Mouse (Mus musculus): ENCODE results near the gene Ahnak2. TPM values are rescaled to one million over a fixed set of nuclear protein-coding genes. Genes with fewer than 3 reads are reported as not detected.

Gene Ahnak2
- polyA plus RNA-seq, 2 experiments = 0.06 to 0.13 TPM

DNA sequence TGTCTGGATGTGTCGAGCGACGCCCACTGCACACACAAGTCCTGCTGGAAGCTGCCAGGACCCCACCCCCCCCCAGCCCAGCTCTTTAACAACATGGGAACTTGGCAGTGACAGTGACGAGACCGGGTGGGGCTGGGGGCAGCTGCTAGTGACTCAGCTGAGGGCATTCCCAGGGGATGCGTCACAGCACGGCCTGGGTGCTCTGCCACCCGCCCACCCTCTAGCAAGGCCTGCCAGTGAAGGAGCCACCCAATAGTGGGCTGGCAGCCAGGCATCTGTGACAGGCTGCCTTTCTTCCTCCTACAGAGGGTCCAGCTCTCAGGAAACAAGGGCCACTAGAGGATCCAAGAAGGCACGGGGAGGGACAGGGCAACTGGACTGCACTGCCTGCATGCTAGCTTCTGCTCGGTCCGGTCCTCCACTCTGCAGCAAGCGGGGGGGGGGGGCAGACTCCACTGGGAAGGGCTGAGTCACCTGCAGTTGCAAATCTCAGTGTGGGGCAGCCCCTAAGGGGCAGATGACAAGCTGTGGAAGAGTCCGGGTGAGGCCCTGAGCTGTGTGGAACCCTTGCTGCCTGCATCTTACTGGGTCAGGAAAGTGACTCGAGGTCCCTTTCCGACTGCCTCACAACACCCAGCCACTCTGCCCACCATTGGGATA is 4.7 kb downstream of the Ahnak2 start:
- H3K9me3 ChIP-seq (ENCODE audit: control insufficient read depth, low read length) = no peaks in the 10 kb centered on the region
- no peak overlapping the region for H3K9ac ChIP-seq (replicated peaks)
- WGBS (ENCODE audit: insufficient replicate concordance) = 55% methylated on average over 15 of the region's 15 CpGs
- H3K4me1 ChIP-seq (replicated peaks; ENCODE audit: control insufficient read depth in 2 of 2, insufficient read depth in 2 of 2, low read length in 1 of 2) = no peaks in the 10 kb centered on the region
- H3K27me3 ChIP-seq (ENCODE audit: control insufficient read depth, insufficient read depth, low read length) = peaks cover 20% of the 10 kb centered on the region
- H3K4me3 ChIP-seq (ENCODE audit: insufficient read depth in 1 of 2, low read depth in 2 of 2, low read length in 2 of 2) = no peak overlapping the region
- ATAC-seq (ENCODE audit: insufficient read depth) (no peak), DNase-seq (ENCODE audit: low read depth in 3 of 3, low spot score in 3 of 3) (no peak)
- H3K4me2 ChIP-seq (ENCODE audit: low read depth) = no peak overlapping the region
- H3K27ac ChIP-seq = no peak overlapping the region
- no peaks in the 10 kb centered on the region for H3K36me3 ChIP-seq (replicated peaks; ENCODE audit: control insufficient read depth, insufficient read depth, low read depth)
- TF ChIP-seq CTCF (IDR thresholded peaks at IDR 0.05; ENCODE audit: low read depth) = no peak
- no peak for TF ChIP-seq EP300 (IDR thresholded peaks at IDR 0.05; ENCODE audit: low read depth)

DNA sequence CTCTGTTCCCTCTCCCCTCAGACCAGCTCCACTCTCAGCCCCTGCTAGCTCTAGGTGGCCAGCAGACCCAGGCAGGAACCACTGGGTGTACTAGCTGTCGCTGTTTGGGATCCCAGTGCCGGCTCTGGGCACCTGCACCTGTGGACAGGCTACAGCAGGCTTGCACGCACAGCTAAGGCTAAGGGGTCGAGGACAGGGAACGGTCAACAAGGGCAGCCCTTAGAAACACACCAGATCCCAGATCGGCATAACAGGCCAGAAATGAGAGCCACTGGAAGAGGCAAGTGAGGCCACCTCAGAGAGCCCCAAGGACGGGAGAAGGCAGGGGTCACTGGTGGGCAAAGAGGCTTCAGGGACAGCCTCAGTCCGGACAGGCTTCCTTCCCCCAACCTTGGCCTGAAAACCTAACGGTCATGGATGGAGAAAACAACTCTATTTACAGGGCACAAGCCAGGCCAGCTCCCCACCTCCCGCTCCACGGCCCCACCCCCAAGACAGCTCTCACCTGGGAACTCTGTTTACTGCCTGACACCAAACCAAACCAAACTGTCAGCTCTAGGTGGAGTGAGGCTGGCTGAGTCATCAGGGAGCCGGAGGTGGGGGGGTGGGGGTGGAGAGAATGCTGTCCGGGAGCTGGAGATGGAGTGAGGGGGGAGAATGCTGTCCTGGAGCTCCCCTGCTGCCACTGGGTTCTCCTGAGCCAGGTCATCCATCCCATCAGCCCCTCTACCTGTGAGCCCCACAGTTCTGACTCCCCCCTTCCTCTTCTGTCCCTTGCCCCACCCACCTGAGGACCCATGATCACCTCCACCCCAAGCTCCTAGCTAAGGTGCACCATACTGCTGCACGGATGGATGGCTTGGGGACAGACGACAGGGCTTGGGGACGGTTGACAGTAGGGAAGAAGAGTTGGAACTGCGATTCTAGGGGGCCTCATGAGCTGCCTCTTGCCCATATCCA is 5.6 kb downstream of the Ahnak2 start:
- no peak for DNase-seq (ENCODE audit: low read depth in 3 of 3, low spot score in 3 of 3)
- 38% methylated on average over 17 of the region's 17 CpGs for WGBS (ENCODE audit: insufficient replicate concordance)

DNA sequence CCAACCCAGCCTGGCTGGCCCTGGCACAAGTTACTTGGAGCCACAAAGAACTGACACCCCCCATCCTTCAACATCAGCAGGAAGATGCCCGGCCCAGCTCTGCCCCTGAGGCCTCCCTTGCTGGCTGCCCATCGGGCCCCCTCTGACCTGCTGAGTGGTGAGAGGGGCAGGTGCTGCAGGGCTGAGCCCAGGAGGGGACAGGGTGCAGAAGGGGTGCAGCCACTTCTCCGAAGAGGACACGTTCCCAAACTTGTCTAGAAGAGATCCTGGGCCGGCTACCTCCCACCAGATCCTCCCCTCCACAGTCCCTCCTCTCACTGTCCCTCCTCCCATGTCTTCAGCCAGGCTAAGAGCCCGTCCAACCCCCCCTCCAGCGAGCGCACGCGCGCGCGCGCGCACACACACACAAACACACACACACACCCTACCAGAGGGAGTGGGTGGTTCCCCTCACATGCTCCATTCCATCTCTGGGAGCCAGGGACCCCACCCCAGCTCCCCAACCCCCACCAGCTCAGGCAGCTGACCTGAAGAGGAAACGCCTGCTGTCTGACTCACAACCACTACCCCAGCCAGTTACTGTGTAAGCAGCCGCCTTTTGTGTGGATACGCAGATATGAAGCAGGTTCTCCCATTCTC is 6.9 kb downstream of the Ahnak2 start:
- Histone ChIP-seq H3K4me2 (ENCODE audit: low read depth) (no peak overlapping the region), H3K9me3 (ENCODE audit: control insufficient read depth, low read length) (no peaks in the 10 kb centered on the region), H3K4me1 (replicated peaks; ENCODE audit: control insufficient read depth in 2 of 2, insufficient read depth in 2 of 2, low read length in 1 of 2) (no peaks in the 10 kb centered on the region), H3K27me3 (ENCODE audit: control insufficient read depth, insufficient read depth, low read length) (no peaks in the 10 kb centered on the region), H3K27ac (no peak overlapping the region), H3K4me3 (ENCODE audit: insufficient read depth in 1 of 2, low read depth in 2 of 2, low read length in 2 of 2) (no peak overlapping the region), H3K9ac (replicated peaks) (no peak overlapping the region), H3K36me3 (replicated peaks; ENCODE audit: control insufficient read depth, insufficient read depth, low read depth) (no peaks in the 10 kb centered on the region)
- 29% methylated on average over 18 of the region's 18 CpGs for WGBS (ENCODE audit: insufficient replicate concordance)
- ATAC-seq (ENCODE audit: insufficient read depth) (no peak), DNase-seq (ENCODE audit: low read depth in 3 of 3, low spot score in 3 of 3) (no peak)
- no peak for TF ChIP-seq EP300 (IDR thresholded peaks at IDR 0.05; ENCODE audit: low read depth)
- TF ChIP-seq CTCF (IDR thresholded peaks at IDR 0.05; ENCODE audit: low read depth) = no peak

More for the DNA sequence above, 5.6 kb downstream of the Ahnak2 start:
- TF ChIP-seq CTCF (IDR thresholded peaks at IDR 0.05; ENCODE audit: low read depth) (no peak), EP300 (IDR thresholded peaks at IDR 0.05; ENCODE audit: low read depth) (no peak)
- Histone ChIP-seq H3K36me3 (replicated peaks; ENCODE audit: control insufficient read depth, insufficient read depth, low read depth) (no peaks in the 10 kb centered on the region), H3K9ac (replicated peaks) (no peak overlapping the region), H3K4me3 (ENCODE audit: insufficient read depth in 1 of 2, low read depth in 2 of 2, low read length in 2 of 2) (no peak overlapping the region), H3K9me3 (ENCODE audit: control insufficient read depth, low read length) (no peaks in the 10 kb centered on the region), H3K27me3 (ENCODE audit: control insufficient read depth, insufficient read depth, low read length) (peaks cover 10% of the 10 kb centered on the region), H3K4me1 (replicated peaks; ENCODE audit: control insufficient read depth in 2 of 2, insufficient read depth in 2 of 2, low read length in 1 of 2) (no peaks in the 10 kb centered on the region), H3K27ac (no peak overlapping the region), H3K4me2 (ENCODE audit: low read depth) (no peak overlapping the region)
- ATAC-seq (ENCODE audit: insufficient read depth) = no peak

DNA sequence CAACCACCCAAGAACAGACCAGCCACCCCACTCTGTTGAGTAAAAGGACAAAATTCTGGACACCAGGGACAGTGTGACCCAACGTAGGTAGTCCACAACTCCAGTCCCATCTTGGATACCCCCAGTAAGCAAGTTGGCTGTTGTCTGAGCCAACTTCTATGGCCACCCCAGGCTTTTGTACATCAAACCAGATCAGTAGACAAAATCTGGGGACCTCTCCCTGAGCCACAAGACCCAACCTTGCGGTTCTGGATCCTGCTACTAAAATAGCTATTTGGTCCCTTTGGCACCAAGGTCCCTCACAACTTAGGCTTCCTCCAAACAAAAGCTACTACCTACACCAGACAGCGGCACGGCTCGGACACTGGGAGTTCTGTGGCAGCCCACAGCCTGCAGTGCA is 7.5 kb downstream of the Ahnak2 start:
- no peak overlapping the region for H3K4me3 ChIP-seq (ENCODE audit: insufficient read depth in 1 of 2, low read depth in 2 of 2, low read length in 2 of 2)
- H3K4me2 ChIP-seq (ENCODE audit: low read depth) = no peak overlapping the region
- TF ChIP-seq CTCF (IDR thresholded peaks at IDR 0.05; ENCODE audit: low read depth) (no peak), EP300 (IDR thresholded peaks at IDR 0.05; ENCODE audit: low read depth) (no peak)
- no peak for DNase-seq (ENCODE audit: low read depth in 3 of 3, low spot score in 3 of 3)
- no peaks in the 10 kb centered on the region for H3K36me3 ChIP-seq (replicated peaks; ENCODE audit: control insufficient read depth, insufficient read depth, low read depth)
- H3K27ac ChIP-seq = no peak overlapping the region
- no peak overlapping the region for H3K9ac ChIP-seq (replicated peaks)
- ATAC-seq (ENCODE audit: insufficient read depth) = no peak
- H3K4me1 ChIP-seq (replicated peaks; ENCODE audit: control insufficient read depth in 2 of 2, insufficient read depth in 2 of 2, low read length in 1 of 2) = no peaks in the 10 kb centered on the region
- 62% methylated on average over 5 of the region's 5 CpGs for WGBS (ENCODE audit: insufficient replicate concordance)
- no peaks in the 10 kb centered on the region for H3K27me3 ChIP-seq (ENCODE audit: control insufficient read depth, insufficient read depth, low read length)
- no peaks in the 10 kb centered on the region for H3K9me3 ChIP-seq (ENCODE audit: control insufficient read depth, low read length)

Measured in liver, embryonic 14.5 days (tissue).